Mouse (Mus musculus) megakaryocyte, embryonic 14.5 days (primary cell): ENCODE measurements around the gene Cyp2u1. TPM values are rescaled to one million over a fixed set of nuclear protein-coding genes. Genes with fewer than 3 reads are reported as not detected.

Source experiments
- H3K27me3 ChIP-seq: replicated peaks from 2 replicates; pipeline ENCODE3; 2012; ENCODE audit warnings: inconsistent platforms
- H3K36me3 ChIP-seq: replicated peaks from 2 replicates; pipeline ENCODE3; 2012; ENCODE audit warnings: low read length, inconsistent platforms, mixed read lengths
- H3K4me1 ChIP-seq: 2 replicates; pipeline ENCODE4 v1.6.1; 2012; ENCODE audit warnings: inconsistent platforms
- H3K4me3 ChIP-seq: replicated peaks from 2 replicates; pipeline ENCODE3; 2012; ENCODE audit warnings: moderate library complexity, mild to moderate bottlenecking, inconsistent platforms
- H3K9me3 ChIP-seq: 2 replicates; pipeline ENCODE4 v1.6.1; 2012; ENCODE audit warnings: inconsistent platforms
- FLI1 ChIP-seq: IDR thresholded peaks from 2 replicates; pipeline ENCODE4 v1.6.1; 2012; ENCODE audit warnings: low read length, inconsistent platforms, mixed read lengths
- GATA1 ChIP-seq: IDR thresholded peaks from 3 replicates; pipeline ENCODE4 v1.6.1; 2012; ENCODE audit warnings: mixed read lengths, low read length, inconsistent platforms, borderline replicate concordance
- polyA plus RNA-seq: library from polyadenylated mRNA; stranded (reverse); fragments of >175 nt; gene quantifications from 2 replicates; pipeline ENCODE4 v1.2.3, GENCODE M21; 2012; ENCODE audit warnings: low replicate concordance; ENCODE audit not compliant: insufficient read depth

Gene Cyp2u1
- polyA plus RNA-seq, 1 experiment: not detected

DNA sequence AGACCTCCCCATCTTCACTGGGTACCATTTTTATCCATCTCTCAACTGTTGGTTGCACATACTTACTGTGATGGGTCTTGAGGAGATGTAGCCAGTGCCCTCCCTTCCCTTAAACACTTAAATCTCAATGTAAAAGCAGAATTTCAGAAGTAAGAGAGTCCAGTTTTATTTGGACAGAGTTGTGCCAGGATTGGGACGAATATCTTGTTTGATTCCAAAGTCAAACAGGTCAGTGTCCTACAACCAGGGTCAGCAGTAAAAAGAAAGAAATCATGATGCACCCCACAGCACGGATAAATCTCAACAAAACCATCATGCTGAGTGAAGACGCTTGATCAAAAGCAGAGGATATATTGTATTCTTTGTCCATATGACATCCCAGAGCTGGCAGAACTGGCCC, 4.8 kb upstream of the Cyp2u1 start:
- Histone ChIP-seq H3K4me1 (peaks cover 6% of the 10 kb centered on the region), H3K4me3 (no peak overlapping the region), H3K36me3 (no peaks in the 10 kb centered on the region), H3K9me3 (peaks cover 31% of the 10 kb centered on the region), H3K27me3 (peaks cover 7% of the 10 kb centered on the region)
- TF ChIP-seq GATA1 (no peak), FLI1 (no peak)

GRCm38 (mm10) chr3:131306255-131306654, 3.2 kb upstream of the Cyp2u1 start:
- H3K4me1 ChIP-seq: peaks cover 12% of the 10 kb centered on the region
- no peaks in the 10 kb centered on the region for H3K36me3 ChIP-seq
- peaks cover 31% of the 10 kb centered on the region for H3K9me3 ChIP-seq
- peaks cover 16% of the 10 kb centered on the region for H3K27me3 ChIP-seq
- TF ChIP-seq GATA1 (no peak), FLI1 (no peak)
- no peak overlapping the region for H3K4me3 ChIP-seq

GRCm38 (mm10) chr3:131303320-131303714, 290 bp upstream of the Cyp2u1 start:
- H3K4me3 ChIP-seq: peak overlapping the region; percentile 94
- TF ChIP-seq GATA1: no peak
- no peak for TF ChIP-seq FLI1
- peaks cover 12% of the 10 kb centered on the region for H3K4me1 ChIP-seq
- no peaks in the 10 kb centered on the region for H3K36me3 ChIP-seq
- H3K9me3 ChIP-seq: peaks cover 19% of the 10 kb centered on the region
- H3K27me3 ChIP-seq: peaks cover 19% of the 10 kb centered on the region

DNA sequence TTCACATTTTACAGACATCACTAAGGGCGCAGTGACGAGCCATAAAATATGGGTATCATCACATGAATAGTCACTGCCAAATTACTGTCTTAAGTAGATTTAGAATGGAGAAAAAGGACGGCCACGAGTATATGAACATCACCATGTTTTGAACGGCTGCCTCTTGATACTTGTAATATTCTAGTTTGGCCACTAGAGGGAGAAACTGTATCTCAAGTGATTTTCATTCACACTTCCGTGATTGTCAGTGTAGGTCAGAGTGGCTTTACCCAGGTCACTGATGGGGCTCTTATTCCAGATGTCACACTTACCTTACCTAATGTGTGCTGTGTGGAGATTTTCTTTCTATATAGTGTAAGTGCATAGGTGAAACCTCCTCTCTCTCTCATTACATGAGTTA, 3.1 kb downstream of the Cyp2u1 start:
- Histone ChIP-seq H3K36me3 (no peaks in the 10 kb centered on the region), H3K4me1 (peaks cover 12% of the 10 kb centered on the region), H3K9me3 (no peaks in the 10 kb centered on the region), H3K4me3 (no peak overlapping the region), H3K27me3 (peaks cover 26% of the 10 kb centered on the region)
- no peak for TF ChIP-seq GATA1
- TF ChIP-seq FLI1: no peak

DNA sequence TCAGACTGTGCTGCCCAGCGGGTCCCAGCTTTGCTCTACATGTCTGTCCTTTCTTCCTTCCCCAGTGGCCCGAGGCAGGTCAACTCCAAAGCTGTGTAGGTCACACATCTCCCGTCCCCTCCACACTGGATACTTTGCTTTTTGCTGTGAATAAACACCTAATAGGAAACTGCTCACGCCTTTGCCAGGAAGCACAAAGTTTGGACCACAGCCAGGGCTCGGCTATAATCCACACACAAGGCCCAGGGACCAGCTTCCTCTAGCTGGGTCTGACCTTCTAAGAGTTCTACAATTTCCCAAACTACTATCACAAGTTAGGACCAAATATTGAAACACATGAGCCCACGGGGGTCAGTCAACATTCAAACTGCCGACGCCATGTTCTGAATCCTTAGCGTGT, 3.9 kb downstream of the Cyp2u1 start:
- TF ChIP-seq GATA1 (no peak), FLI1 (no peak)
- no peaks in the 10 kb centered on the region for H3K36me3 ChIP-seq
- H3K4me3 ChIP-seq: no peak overlapping the region
- no peaks in the 10 kb centered on the region for H3K9me3 ChIP-seq
- peaks cover 12% of the 10 kb centered on the region for H3K4me1 ChIP-seq
- peaks cover 24% of the 10 kb centered on the region for H3K27me3 ChIP-seq

DNA sequence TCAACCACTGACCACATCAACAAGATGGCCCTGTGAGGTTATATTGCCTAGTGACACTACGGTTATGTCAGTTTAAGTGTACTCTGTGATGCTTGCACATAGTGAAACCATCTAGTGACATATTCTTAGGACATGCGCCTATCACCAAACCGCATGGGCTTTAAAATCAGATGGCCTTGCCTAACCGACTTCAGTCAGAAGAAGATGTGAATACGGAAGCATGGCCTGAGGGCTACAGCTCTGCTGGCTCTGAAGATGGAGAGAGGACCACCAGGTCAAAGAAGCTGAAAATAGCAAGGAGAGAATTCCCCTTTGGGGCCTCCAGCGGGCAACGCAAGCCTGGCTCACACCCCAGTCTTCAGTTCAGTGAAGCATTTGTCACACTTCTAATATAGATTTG, 6.1 kb downstream of the Cyp2u1 start:
- Histone ChIP-seq H3K4me1 (no peaks in the 10 kb centered on the region), H3K27me3 (peaks cover 15% of the 10 kb centered on the region), H3K36me3 (no peaks in the 10 kb centered on the region), H3K4me3 (no peak overlapping the region), H3K9me3 (no peaks in the 10 kb centered on the region)
- TF ChIP-seq GATA1 (no peak), FLI1 (no peak)

DNA sequence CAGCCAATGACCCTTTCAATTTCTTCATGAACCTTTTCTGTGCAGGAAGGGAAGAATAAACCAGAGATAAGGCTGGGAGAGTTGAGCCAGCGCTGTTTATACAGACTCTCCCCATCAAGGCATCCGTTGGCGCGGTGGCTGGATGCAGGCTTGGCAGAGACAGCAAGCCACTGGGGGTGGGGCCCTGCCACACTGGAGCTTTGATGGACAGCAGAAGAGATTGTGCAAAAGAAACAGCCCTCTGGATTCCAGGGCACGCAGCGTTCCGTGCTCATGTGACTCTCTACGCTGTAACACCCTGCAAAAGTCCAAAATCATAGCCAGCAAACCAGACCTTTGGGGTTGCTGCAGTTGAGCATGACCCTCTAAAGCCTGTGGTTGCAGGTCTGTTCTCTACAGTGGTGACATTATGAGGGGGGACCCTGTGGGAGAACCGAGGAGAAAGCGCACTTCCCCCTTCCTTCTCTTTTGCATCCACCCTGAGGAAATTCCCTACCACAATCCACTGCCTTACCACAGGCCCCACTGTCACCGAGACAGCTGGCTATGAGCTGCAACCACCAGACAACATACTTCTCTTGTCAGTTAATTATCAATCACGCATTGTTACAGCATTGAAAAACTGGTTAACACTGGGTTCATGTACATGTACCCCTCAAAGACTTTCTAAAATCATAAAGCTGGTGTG, 7.4 kb downstream of the Cyp2u1 start:
- no peak for TF ChIP-seq FLI1
- no peak for TF ChIP-seq GATA1
- Histone ChIP-seq H3K4me3 (no peak overlapping the region), H3K9me3 (0 out of 2 replicates have a peak, but pooled peaks cover 3% of the 10 kb centered on the region), H3K36me3 (no peaks in the 10 kb centered on the region), H3K4me1 (no peaks in the 10 kb centered on the region), H3K27me3 (peaks cover 12% of the 10 kb centered on the region)

GRCm38 (mm10) chr3:131294503-131294902, 8.5 kb downstream of the Cyp2u1 start:
- Histone ChIP-seq H3K4me1 (no peaks in the 10 kb centered on the region), H3K27me3 (peaks cover 12% of the 10 kb centered on the region), H3K36me3 (no peaks in the 10 kb centered on the region), H3K4me3 (no peak overlapping the region), H3K9me3 (peaks cover 3% of the 10 kb centered on the region; the same call in 1 of the 2 replicates)
- TF ChIP-seq GATA1: no peak
- TF ChIP-seq FLI1: no peak

- TF ChIP-seq FLI1: no peak
- TF ChIP-seq GATA1: no peak
- Histone ChIP-seq H3K27me3 (peaks cover 9% of the 10 kb centered on the region), H3K9me3 (peaks cover 3% of the 10 kb centered on the region; the same call in 1 of the 2 replicates), H3K4me1 (no peaks in the 10 kb centered on the region), H3K36me3 (no peaks in the 10 kb centered on the region), H3K4me3 (no peak overlapping the region)
These were observed 10.1 kb downstream of the Cyp2u1 start for GRCm38 (mm10) chr3:131292959-131293358.

DNA sequence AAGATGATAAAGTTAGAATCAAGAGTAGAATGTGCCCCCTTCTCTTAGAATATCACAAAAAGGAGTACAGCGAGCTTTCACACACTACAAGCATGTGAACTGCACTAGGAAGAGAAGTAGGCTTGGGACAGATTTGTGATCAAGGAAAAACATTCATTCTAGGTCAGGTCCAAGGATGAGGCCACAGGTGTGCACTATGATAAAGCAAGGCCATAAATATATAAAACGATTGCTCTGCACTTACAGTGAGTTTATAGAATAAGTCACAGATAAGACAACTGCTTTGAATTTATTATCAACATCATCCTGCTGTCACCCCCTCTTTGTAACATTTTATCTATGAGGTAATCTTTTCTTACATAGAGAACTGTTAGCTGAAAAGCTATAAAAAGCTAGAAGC, 10.7 kb downstream of the Cyp2u1 start:
- TF ChIP-seq FLI1 (no peak), GATA1 (no peak)
- Histone ChIP-seq H3K36me3 (no peaks in the 10 kb centered on the region), H3K4me1 (no peaks in the 10 kb centered on the region), H3K27me3 (peaks cover 6% of the 10 kb centered on the region), H3K4me3 (no peak overlapping the region), H3K9me3 (peaks cover 3% of the 10 kb centered on the region; the same call in 1 of the 2 replicates)
